Mouse (Mus musculus) kidney, adult 2 months (tissue): Measurements from ENCODE around the gene Tmem52b. TPM values are rescaled to one million over a fixed set of nuclear protein-coding genes. Genes with fewer than 3 reads are reported as not detected.

ENCODE experiments used
- DNase-seq: peaks from one replicate; pipeline ENCODE4 v3.0.0; 2021
- H3K27ac ChIP-seq: fragments of 200-500 bp; 2 replicates; pipeline ENCODE4 v1.5.1; 2012; ENCODE audit warnings: low read depth, low read length, control low read depth, inconsistent platforms; ENCODE audit not compliant: insufficient read depth
- H3K27me3 ChIP-seq: fragments of 200-500 bp; replicated peaks from 2 replicates; pipeline ENCODE4 v1.6.1; 2012; ENCODE audit warnings: mild to moderate bottlenecking, moderate library complexity, low read length, inconsistent platforms; ENCODE audit not compliant: control insufficient read depth, insufficient read depth
- H3K36me3 ChIP-seq: fragments of 200-500 bp; 2 replicates; pipeline ENCODE4 v1.6.1; 2012; ENCODE audit warnings: mild to moderate bottlenecking, moderate library complexity, low read length, inconsistent platforms; ENCODE audit not compliant: control insufficient read depth, insufficient read depth
- H3K4me1 ChIP-seq: fragments of 200-500 bp; 2 replicates; pipeline ENCODE4 v1.6.1; 2011; ENCODE audit warnings: low read length; ENCODE audit not compliant: control insufficient read depth, insufficient read depth
- H3K4me3 ChIP-seq: fragments of 200-500 bp; 2 replicates; pipeline ENCODE4 v1.5.1; 2011; ENCODE audit warnings: mild to moderate bottlenecking, low read depth, low read length, control low read depth; ENCODE audit not compliant: insufficient read depth
- CTCF ChIP-seq: fragments of 200-500 bp; conservative IDR thresholded peaks from 2 replicates; pipeline ENCODE4 v1.5.1; 2011; ENCODE audit warnings: low read depth, mild to moderate bottlenecking, control low read depth, low read length, moderate library complexity, mixed read lengths; ENCODE audit not compliant: insufficient read depth, insufficient read length
- POLR2A ChIP-seq: fragments of 200-500 bp; IDR thresholded peaks from one replicate; pipeline ENCODE4 v1.6.1; 2011; ENCODE audit warnings: low read depth, low read length, control low read depth
- WGBS: fragments of 180-500 bp; shearing (Covaris S2); methylation state at CpG from one replicate; pipeline ENCODE4 v1.1.7; 2018; 5-methylcytosine and 5-hydroxymethylcytosine counted together
- polyA plus RNA-seq: library from polyadenylated mRNA; depleted of rRNA; stranded (reverse); fragments of >200 nt; gene quantifications from 2 replicates; pipeline ENCODE4 v1.2.3, GENCODE M21; 2012

Gene Tmem52b
- polyA plus RNA-seq, 1 experiment, result 124 TPM

GRCm38 (mm10) chr6:129532556-129532941 is 20.2 kb downstream of the Tmem52b start:
- peaks cover 9% of the 10 kb centered on the region; the same call in 1 of the 2 replicates for H3K36me3 ChIP-seq
- H3K4me1 ChIP-seq, result peaks cover 37% of the 10 kb centered on the region
- H3K27me3 ChIP-seq, result no peaks in the 10 kb centered on the region
- H3K4me3 ChIP-seq, result peak overlapping the region; percentile 23
- DNase-seq, result peak; percentile 98
- H3K27ac ChIP-seq, result peak overlapping the region; percentile 100
- WGBS, result 7% methylated on average over 7 of the region's 7 CpGs
- TF ChIP-seq POLR2A, result no peak
- no peak for TF ChIP-seq CTCF

- TF ChIP-seq CTCF (no peak), POLR2A (peak; percentile 48)
- Histone ChIP-seq H3K4me1 (peaks cover 37% of the 10 kb centered on the region), H3K27ac (peak within 1 kb of the TSS; percentile 100), H3K4me3 (peak within 1 kb of the TSS; percentile 79), H3K27me3 (no peaks in the 10 kb centered on the region), H3K36me3 (peaks cover 12% of the 10 kb centered on the region)
- WGBS, result under 1% methylated on average over 55 of the region's 55 CpGs
- DNase-seq, result peak; percentile 97
Observed at GRCm38 (mm10) chr6:129532942-129533860, 20.8 kb downstream of the Tmem52b start, which contains the start of gene Gabarapl1. Gene Gabarapl1 (plus strand): TSS chr6:129533160.

- Histone ChIP-seq H3K27me3 (no peaks in the 10 kb centered on the region), H3K4me1 (peaks cover 32% of the 10 kb centered on the region), H3K4me3 (peak overlapping the region; percentile 79), H3K36me3 (peaks cover 19% of the 10 kb centered on the region), H3K27ac (peak overlapping the region; percentile 100)
- no peak for TF ChIP-seq CTCF
- TF ChIP-seq POLR2A, result no peak
- WGBS, result 2% methylated on average over 9 of the region's 9 CpGs
- DNase-seq, result peak; percentile 37
Observed at GRCm38 (mm10) chr6:129534057-129534456, 21.7 kb downstream of the Tmem52b start.

GRCm38 (mm10) chr6:129534627-129535190 is 22.4 kb downstream of the Tmem52b start:
- 25% methylated on average over 4 of the region's 4 CpGs for WGBS
- peaks cover 25% of the 10 kb centered on the region for H3K36me3 ChIP-seq
- H3K27me3 ChIP-seq, result no peaks in the 10 kb centered on the region
- peaks cover 26% of the 10 kb centered on the region for H3K4me1 ChIP-seq
- DNase-seq, result peak; percentile 85
- TF ChIP-seq POLR2A (no peak), CTCF (no peak)
- peak overlapping the region; percentile 79 for H3K4me3 ChIP-seq
- H3K27ac ChIP-seq, result peak overlapping the region; percentile 100

- WGBS, result 16% methylated on average over 4 of the region's 4 CpGs
- peaks cover 21% of the 10 kb centered on the region for H3K4me1 ChIP-seq
- peak overlapping the region; percentile 100 for H3K27ac ChIP-seq
- peak overlapping the region; percentile 79 for H3K4me3 ChIP-seq
- no peak for DNase-seq
- TF ChIP-seq POLR2A (no peak), CTCF (no peak)
- H3K27me3 ChIP-seq, result no peaks in the 10 kb centered on the region
- peaks cover 30% of the 10 kb centered on the region for H3K36me3 ChIP-seq
Observed at GRCm38 (mm10) chr6:129535723-129536122, 23.4 kb downstream of the Tmem52b start.

- Histone ChIP-seq H3K36me3 (peaks cover 41% of the 10 kb centered on the region), H3K27ac (no peak overlapping the region), H3K4me1 (peaks cover 20% of the 10 kb centered on the region; the same call in 1 of the 2 replicates), H3K4me3 (no peak overlapping the region), H3K27me3 (no peaks in the 10 kb centered on the region)
- TF ChIP-seq CTCF (no peak), POLR2A (no peak)
- 60% methylated on average over 6 of the region's 6 CpGs for WGBS
- no peak for DNase-seq
Observed at GRCm38 (mm10) chr6:129538555-129538954, 26.2 kb downstream of the Tmem52b start.

GRCm38 (mm10) chr6:129541931-129542330 is 29.6 kb downstream of the Tmem52b start:
- Histone ChIP-seq H3K4me1 (peaks cover 20% of the 10 kb centered on the region; the same call in 1 of the 2 replicates), H3K4me3 (no peak overlapping the region), H3K27me3 (no peaks in the 10 kb centered on the region), H3K27ac (no peak overlapping the region), H3K36me3 (peaks cover 37% of the 10 kb centered on the region)
- 80% methylated on average over 9 of the region's 9 CpGs for WGBS
- DNase-seq, result no peak
- TF ChIP-seq POLR2A (no peak), CTCF (no peak)
